Mouse (Mus musculus): ENCODE data around the gene Wsb1. TPM values are rescaled to one million over a fixed set of nuclear protein-coding genes. Genes with fewer than 3 reads are reported as not detected.

Wsb1 gene
- polyA plus RNA-seq, 1 experiment from 2014 or later = 233 TPM

GRCm38 (mm10) chr11:79190257-79190656 lies 64.2 kb downstream of the Wsb1 start:
- no peak overlapping the region for H3K4me3 ChIP-seq (replicated peaks)
- no peaks in the 10 kb centered on the region for H3K27me3 ChIP-seq
- peaks cover 24% of the 10 kb centered on the region for H3K4me1 ChIP-seq
- no peak overlapping the region for H3K27ac ChIP-seq (replicated peaks)
- 78% methylated on average over 2 of the region's 2 CpGs for WGBS
- H3K9ac ChIP-seq = no peak overlapping the region
- ATAC-seq (ENCODE audit: insufficient number of reproducible peaks, low FRiP score, low TSS enrichment, low read depth) = no peak
- no peaks in the 10 kb centered on the region for H3K9me3 ChIP-seq (replicated peaks)
- H3K4me2 ChIP-seq (replicated peaks) = no peak overlapping the region
- H3K36me3 ChIP-seq = no peaks in the 10 kb centered on the region

Other genes with a start within 250 kb of the Wsb1 start
- 5.6 and 5.8 TPM in 2 replicates for gene Ksr1, start 108.3 kb downstream of the Wsb1 start, polyA plus RNA-seq (2015; fragmentation: Nextera tagmentation; extraction: Ambion mirVana)
- gene Gm9964, start 42.2 kb upstream of the Wsb1 start, polyA plus RNA-seq (2015; fragmentation: Nextera tagmentation; extraction: Ambion mirVana) = not detected in 2 replicates
- gene Nf1, start 85.0 kb upstream of the Wsb1 start, polyA plus RNA-seq (2015; fragmentation: Nextera tagmentation; extraction: Ambion mirVana) = 6.1 and 6.4 TPM in 2 replicates
- gene Omg, start 249.4 kb upstream of the Wsb1 start, polyA plus RNA-seq (2015; fragmentation: Nextera tagmentation; extraction: Ambion mirVana) = 0.21 and 0.29 TPM in 2 replicates

Data from embryonic facial prominence, embryonic 15.5 days (tissue).